Mouse (Mus musculus): ENCODE measurements around the gene Galnt10. TPM values are rescaled to one million over a fixed set of nuclear protein-coding genes. Genes with fewer than 3 reads are reported as not detected.

Galnt10 gene
- polyA plus RNA-seq, 1 experiment from 2014 or later, result 6.3 TPM

GRCm38 (mm10) chr11:57653796-57654195, 8.6 kb downstream of the Galnt10 start:
- Histone ChIP-seq H3K4me2 (ENCODE audit: low read length) (no peak overlapping the region), H3K27ac (replicated peaks in 1 of 2; ENCODE audit: control insufficient read depth in 1 of 2, insufficient read depth in 1 of 2, low read depth in 2 of 2, low read length in 2 of 2) (no peak overlapping the region)

GRCm38 (mm10) chr11:57654386-57654785, 9.1 kb downstream of the Galnt10 start:
- no peaks in the 10 kb centered on the region for H3K27me3 ChIP-seq (ENCODE audit: control insufficient read depth, insufficient read depth, low read length)
- no peak overlapping the region for H3K27ac ChIP-seq (replicated peaks in 1 of 2; ENCODE audit: control insufficient read depth in 1 of 2, insufficient read depth in 1 of 2, low read depth in 2 of 2, low read length in 2 of 2)
- no peak overlapping the region for H3K4me3 ChIP-seq (ENCODE audit: control insufficient read depth in 1 of 2, insufficient read depth in 1 of 2, low read depth in 1 of 2, low read length in 2 of 2)
- H3K9me3 ChIP-seq (ENCODE audit: control insufficient read depth, low read length), result no peaks in the 10 kb centered on the region
- peaks cover 30 to 48% of the 10 kb centered on the region in 2 experiments for H3K4me1 ChIP-seq (ENCODE audit: control insufficient read depth in 2 of 2, insufficient read depth in 2 of 2, low read length in 2 of 2)
- no peak overlapping the region for H3K4me2 ChIP-seq (ENCODE audit: low read length)
- H3K9ac ChIP-seq (ENCODE audit: low read length), result no peak overlapping the region
- 43% methylated on average over 4 of the region's 4 CpGs for WGBS
- H3K36me3 ChIP-seq (ENCODE audit: control insufficient read depth, insufficient read depth, low read length), result no peaks in the 10 kb centered on the region
- ATAC-seq (ENCODE audit: insufficient number of reproducible peaks, insufficient read depth, low FRiP score, low read depth), result no peak

More at GRCm38 (mm10) chr11:57653796-57654195, 8.6 kb downstream of the Galnt10 start:
- H3K9me3 ChIP-seq (ENCODE audit: control insufficient read depth, low read length), result no peaks in the 10 kb centered on the region
- no peaks in the 10 kb centered on the region for H3K27me3 ChIP-seq (ENCODE audit: control insufficient read depth, insufficient read depth, low read length)
- no peak overlapping the region for H3K9ac ChIP-seq (ENCODE audit: low read length)
- peaks cover 30 to 48% of the 10 kb centered on the region in 2 experiments for H3K4me1 ChIP-seq (ENCODE audit: control insufficient read depth in 2 of 2, insufficient read depth in 2 of 2, low read length in 2 of 2)
- WGBS, result 90% methylated on average over 5 of the region's 5 CpGs
- no peaks in the 10 kb centered on the region for H3K36me3 ChIP-seq (ENCODE audit: control insufficient read depth, insufficient read depth, low read length)
- no peak for ATAC-seq (ENCODE audit: insufficient number of reproducible peaks, insufficient read depth, low FRiP score, low read depth)
- no peak overlapping the region for H3K4me3 ChIP-seq (ENCODE audit: control insufficient read depth in 1 of 2, insufficient read depth in 1 of 2, low read depth in 1 of 2, low read length in 2 of 2)

GRCm38 (mm10) chr11:57654977-57655397, 9.7 kb downstream of the Galnt10 start:
- Histone ChIP-seq H3K4me3 (ENCODE audit: control insufficient read depth in 1 of 2, insufficient read depth in 1 of 2, low read depth in 1 of 2, low read length in 2 of 2) (no peak overlapping the region), H3K27me3 (ENCODE audit: control insufficient read depth, insufficient read depth, low read length) (no peaks in the 10 kb centered on the region), H3K4me1 (ENCODE audit: control insufficient read depth in 2 of 2, insufficient read depth in 2 of 2, low read length in 2 of 2) (peaks cover 30 to 48% of the 10 kb centered on the region in 2 experiments), H3K36me3 (ENCODE audit: control insufficient read depth, insufficient read depth, low read length) (no peaks in the 10 kb centered on the region), H3K4me2 (ENCODE audit: low read length) (no peak overlapping the region), H3K9ac (ENCODE audit: low read length) (no peak overlapping the region), H3K27ac (replicated peaks in 1 of 2; ENCODE audit: control insufficient read depth in 1 of 2, insufficient read depth in 1 of 2, low read depth in 2 of 2, low read length in 2 of 2) (no peak overlapping the region), H3K9me3 (ENCODE audit: control insufficient read depth, low read length) (no peaks in the 10 kb centered on the region)
- no peak for ATAC-seq (ENCODE audit: insufficient number of reproducible peaks, insufficient read depth, low FRiP score, low read depth)
- 41% methylated on average over 5 of the region's 5 CpGs for WGBS

GRCm38 (mm10) chr11:57655669-57656325, 10.6 kb downstream of the Galnt10 start:
- H3K27me3 ChIP-seq (ENCODE audit: control insufficient read depth, insufficient read depth, low read length), result no peaks in the 10 kb centered on the region
- H3K9ac ChIP-seq (ENCODE audit: low read length), result no peak overlapping the region
- H3K4me2 ChIP-seq (ENCODE audit: low read length), result no peak overlapping the region
- H3K9me3 ChIP-seq (ENCODE audit: control insufficient read depth, low read length), result no peaks in the 10 kb centered on the region
- WGBS, result 46% methylated on average over 10 of the region's 10 CpGs
- H3K27ac ChIP-seq (replicated peaks in 1 of 2; ENCODE audit: control insufficient read depth in 1 of 2, insufficient read depth in 1 of 2, low read depth in 2 of 2, low read length in 2 of 2), result no peak overlapping the region
- no peaks in the 10 kb centered on the region for H3K36me3 ChIP-seq (ENCODE audit: control insufficient read depth, insufficient read depth, low read length)
- peaks cover 33 to 52% of the 10 kb centered on the region in 2 experiments for H3K4me1 ChIP-seq (ENCODE audit: control insufficient read depth in 2 of 2, insufficient read depth in 2 of 2, low read length in 2 of 2)
- ATAC-seq (ENCODE audit: insufficient number of reproducible peaks, insufficient read depth, low FRiP score, low read depth), result no peak
- no peak overlapping the region for H3K4me3 ChIP-seq (ENCODE audit: control insufficient read depth in 1 of 2, insufficient read depth in 1 of 2, low read depth in 1 of 2, low read length in 2 of 2)

- peaks cover 27 to 43% of the 10 kb centered on the region in 2 experiments for H3K4me1 ChIP-seq (ENCODE audit: control insufficient read depth in 2 of 2, insufficient read depth in 2 of 2, low read length in 2 of 2)
- WGBS, result 54% methylated on average over 8 of the region's 8 CpGs
- no peak overlapping the region for H3K9ac ChIP-seq (ENCODE audit: low read length)
- H3K27ac ChIP-seq (replicated peaks in 1 of 2; ENCODE audit: control insufficient read depth in 1 of 2, insufficient read depth in 1 of 2, low read depth in 2 of 2, low read length in 2 of 2), result no peak overlapping the region
- no peaks in the 10 kb centered on the region for H3K27me3 ChIP-seq (ENCODE audit: control insufficient read depth, insufficient read depth, low read length)
- no peaks in the 10 kb centered on the region for H3K36me3 ChIP-seq (ENCODE audit: control insufficient read depth, insufficient read depth, low read length)
- H3K4me3 ChIP-seq (ENCODE audit: control insufficient read depth in 1 of 2, insufficient read depth in 1 of 2, low read depth in 1 of 2, low read length in 2 of 2), result no peak overlapping the region
- no peak for ATAC-seq (ENCODE audit: insufficient number of reproducible peaks, insufficient read depth, low FRiP score, low read depth)
- no peak overlapping the region for H3K4me2 ChIP-seq (ENCODE audit: low read length)
- H3K9me3 ChIP-seq (ENCODE audit: control insufficient read depth, low read length), result no peaks in the 10 kb centered on the region
Observed at GRCm38 (mm10) chr11:57656602-57657275, 11.5 kb downstream of the Galnt10 start.

- no peak overlapping the region for H3K27ac ChIP-seq (replicated peaks in 1 of 2; ENCODE audit: control insufficient read depth in 1 of 2, insufficient read depth in 1 of 2, low read depth in 2 of 2, low read length in 2 of 2)
- ATAC-seq (ENCODE audit: insufficient number of reproducible peaks, insufficient read depth, low FRiP score, low read depth), result no peak
- no peaks in the 10 kb centered on the region for H3K27me3 ChIP-seq (ENCODE audit: control insufficient read depth, insufficient read depth, low read length)
- H3K9me3 ChIP-seq (ENCODE audit: control insufficient read depth, low read length), result no peaks in the 10 kb centered on the region
- no peak overlapping the region for H3K9ac ChIP-seq (ENCODE audit: low read length)
- no peak overlapping the region for H3K4me2 ChIP-seq (ENCODE audit: low read length)
- 79% methylated on average over 9 of the region's 9 CpGs for WGBS
- no peak overlapping the region for H3K4me3 ChIP-seq (ENCODE audit: control insufficient read depth in 1 of 2, insufficient read depth in 1 of 2, low read depth in 1 of 2, low read length in 2 of 2)
- H3K4me1 ChIP-seq (ENCODE audit: control insufficient read depth in 2 of 2, insufficient read depth in 2 of 2, low read length in 2 of 2), result peaks cover 21 to 38% of the 10 kb centered on the region in 2 experiments
- no peaks in the 10 kb centered on the region for H3K36me3 ChIP-seq (ENCODE audit: control insufficient read depth, insufficient read depth, low read length)
Observed at GRCm38 (mm10) chr11:57657370-57658072, 12.3 kb downstream of the Galnt10 start.

- Histone ChIP-seq H3K9me3 (ENCODE audit: control insufficient read depth, low read length) (no peaks in the 10 kb centered on the region), H3K4me1 (ENCODE audit: control insufficient read depth in 2 of 2, insufficient read depth in 2 of 2, low read length in 2 of 2) (peaks cover 21 to 38% of the 10 kb centered on the region in 2 experiments), H3K27ac (replicated peaks in 1 of 2; ENCODE audit: control insufficient read depth in 1 of 2, insufficient read depth in 1 of 2, low read depth in 2 of 2, low read length in 2 of 2) (no peak overlapping the region), H3K4me3 (ENCODE audit: control insufficient read depth in 1 of 2, insufficient read depth in 1 of 2, low read depth in 1 of 2, low read length in 2 of 2) (no peak overlapping the region), H3K9ac (ENCODE audit: low read length) (no peak overlapping the region), H3K36me3 (ENCODE audit: control insufficient read depth, insufficient read depth, low read length) (no peaks in the 10 kb centered on the region), H3K27me3 (ENCODE audit: control insufficient read depth, insufficient read depth, low read length) (no peaks in the 10 kb centered on the region), H3K4me2 (ENCODE audit: low read length) (no peak overlapping the region)
- WGBS, result 85% methylated on average over 3 of the region's 3 CpGs
- ATAC-seq (ENCODE audit: insufficient number of reproducible peaks, insufficient read depth, low FRiP score, low read depth), result no peak
Observed at GRCm38 (mm10) chr11:57658214-57658613, 13.0 kb downstream of the Galnt10 start.
